Mouse (Mus musculus) heart, adult 18-20 months (tissue): Measurements from ENCODE around the gene Sigmar1. TPM values are rescaled to one million over a fixed set of nuclear protein-coding genes. Genes with fewer than 3 reads are reported as not detected.
"Not testable (repeated sequence)": the region's sequence is repeated elsewhere in the genome, so short reads cannot be mapped to it uniquely, and the experiment has no call there.

Experiments used
- DNase-seq, 2 experiments: peaks; one replicate each; pipeline ENCODE4 v3.0.0; 2021 to 2022; ENCODE audit warnings: mixed read lengths in 1 of 2
- long read RNA-seq, 2 experiments: library from polyadenylated mRNA; stranded (forward); transcript quantifications; one replicate each; pipeline ENCODE4 v2.0.0; 2021
- total RNA-seq, 2 experiments: library from RNA; stranded (reverse); gene quantifications; 2 replicates each; pipeline ENCODE4 v1.2.3; 2021

The Sigmar1 gene
- total RNA-seq, result 10 to 100 TPM; 17.8 to 20.9 TPM
- long read RNA-seq, experiment 1, transcript Sigmar1-201 (4 exons, 1,640 nt), result major isoform, 18 of 27 reads
- long read RNA-seq, experiment 1, partial matches to known transcripts, result 3 of 27 reads
- long read RNA-seq, experiment 1, other reads (novel, unspliced or antisense), result 5 of 27 reads
- long read RNA-seq, experiment 2, transcript Sigmar1-201 (4 exons, 1,640 nt), result major isoform, 10 of 18 reads
- long read RNA-seq, experiment 2, partial matches to known transcripts, result 1 of 18 reads
- long read RNA-seq, experiment 2, other reads (novel, unspliced or antisense), result 3 of 18 reads

DNA sequence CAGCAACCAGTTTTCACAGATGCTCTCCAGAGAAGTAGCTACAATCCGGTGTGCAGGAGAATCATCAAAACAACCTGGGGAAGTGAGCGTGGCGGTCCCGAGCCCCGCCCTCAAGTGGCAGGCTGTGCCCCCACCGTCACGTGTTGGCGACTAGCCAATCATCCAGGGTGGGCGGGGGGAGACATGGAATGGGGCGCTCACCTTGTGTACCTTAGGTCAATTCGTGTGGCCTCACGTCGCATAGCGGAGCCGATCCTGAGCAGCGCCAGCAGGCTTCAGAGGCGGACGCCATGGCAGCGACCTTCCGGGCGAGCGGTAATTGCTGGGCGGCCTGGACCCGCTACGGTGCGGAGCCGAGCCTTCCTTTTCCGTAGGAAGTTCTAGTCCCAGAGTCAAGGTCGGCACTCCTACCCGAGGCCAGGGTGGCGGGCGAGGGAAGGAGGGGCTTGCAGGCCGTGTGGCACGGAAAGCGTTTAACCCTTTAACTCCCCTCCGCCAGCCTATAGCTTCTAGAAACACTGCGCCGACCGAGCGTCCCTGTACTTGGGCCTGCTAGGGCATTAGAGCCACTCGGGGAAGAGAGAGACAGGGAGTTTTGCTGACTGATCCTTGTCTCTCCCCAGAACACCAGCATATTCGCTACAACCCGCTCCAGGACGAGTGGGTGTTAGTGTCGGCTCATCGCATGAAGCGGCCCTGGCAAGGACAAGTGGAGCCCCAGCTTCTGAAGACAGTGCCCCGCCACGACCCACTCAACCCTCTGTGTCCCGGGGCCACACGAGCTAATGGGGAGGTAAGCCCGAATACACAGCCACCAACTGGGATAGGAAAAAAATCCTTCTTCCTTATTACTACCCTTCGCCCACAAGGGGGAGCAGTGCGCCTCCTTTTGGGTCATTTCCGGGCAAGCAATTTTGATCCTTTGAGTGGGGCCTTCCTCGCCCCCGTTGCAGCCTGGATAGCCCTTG, at the start of gene Sigmar1:
Sigmar1 (minus strand) TSS at position 820 of the 968 bp plus-strand sequence.
- DNase-seq, result peak; percentile 90 to 93

GRCm38 (mm10) chr4:41783197-41783596, 27.2 kb upstream of the Sigmar1 start:
- not testable (repeated sequence) for DNase-seq

GRCm38 (mm10) chr4:41782711-41783110, 26.8 kb upstream of the Sigmar1 start:
- DNase-seq, result not testable (repeated sequence)

GRCm38 (mm10) chr4:41781748-41782485, 26.0 kb upstream of the Sigmar1 start:
- DNase-seq, result not testable (repeated sequence)

GRCm38 (mm10) chr4:41781271-41781670, 25.3 kb upstream of the Sigmar1 start:
- not testable (repeated sequence) for DNase-seq

DNA sequence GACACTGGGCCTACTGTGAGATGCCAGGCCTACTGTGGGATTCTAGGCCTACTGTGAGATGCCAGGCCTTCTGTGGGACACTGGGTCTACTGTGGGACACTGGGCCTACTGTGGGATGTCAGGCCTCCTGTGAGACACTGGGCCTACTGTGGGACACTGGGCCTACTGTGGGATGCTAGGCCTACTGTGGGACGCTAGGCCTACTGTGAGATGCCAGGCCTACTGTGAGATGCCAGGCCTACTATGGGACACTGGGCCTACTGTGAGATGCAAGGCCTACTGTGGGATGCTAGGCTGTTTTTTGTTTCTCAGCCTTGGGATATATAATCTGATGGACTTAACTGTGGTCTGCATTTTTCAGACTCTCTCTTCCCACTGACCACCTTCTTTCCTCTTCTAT, 19.9 kb upstream of the Sigmar1 start:
- DNase-seq, result not testable (repeated sequence)

- not testable (repeated sequence) for DNase-seq
Measured at GRCm38 (mm10) chr4:41774506-41774905, 18.5 kb upstream of the Sigmar1 start.

DNA sequence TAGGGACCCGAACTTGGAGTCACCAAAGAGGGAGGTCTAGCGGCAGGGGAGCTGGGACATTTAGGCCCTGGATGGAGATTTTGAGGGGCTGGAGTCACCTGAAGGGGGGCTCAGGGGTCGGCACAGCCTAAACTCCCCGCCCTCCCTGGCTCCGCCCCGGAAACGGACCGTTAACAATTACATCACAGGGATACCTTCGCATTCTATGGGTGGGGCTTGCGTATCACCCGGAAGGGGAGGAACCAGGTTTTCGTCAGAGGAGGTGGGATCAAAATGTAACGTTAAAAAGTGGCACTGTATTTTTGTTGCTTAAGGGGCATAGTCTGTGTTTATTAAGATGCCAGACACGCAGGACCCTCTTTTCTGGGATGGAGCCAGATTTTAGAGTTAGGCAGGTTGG, 18.0 kb upstream of the Sigmar1 start, which contains the start of gene Ccl27a:
Ccl27a (minus strand) TSS at position 246 of the 400 bp plus-strand sequence.
- peak; percentile 85 for DNase-seq

GRCm38 (mm10) chr4:41773502-41773901, 17.5 kb upstream of the Sigmar1 start:
- peak; percentile 83 for DNase-seq

GRCm38 (mm10) chr4:41772946-41773345, 17.0 kb upstream of the Sigmar1 start:
- not testable (repeated sequence) for DNase-seq

- not testable (repeated sequence) for DNase-seq
Measured at GRCm38 (mm10) chr4:41767301-41767700, 11.3 kb upstream of the Sigmar1 start.

GRCm38 (mm10) chr4:41763176-41763575, 7.2 kb upstream of the Sigmar1 start:
- not testable (repeated sequence) for DNase-seq

DNA sequence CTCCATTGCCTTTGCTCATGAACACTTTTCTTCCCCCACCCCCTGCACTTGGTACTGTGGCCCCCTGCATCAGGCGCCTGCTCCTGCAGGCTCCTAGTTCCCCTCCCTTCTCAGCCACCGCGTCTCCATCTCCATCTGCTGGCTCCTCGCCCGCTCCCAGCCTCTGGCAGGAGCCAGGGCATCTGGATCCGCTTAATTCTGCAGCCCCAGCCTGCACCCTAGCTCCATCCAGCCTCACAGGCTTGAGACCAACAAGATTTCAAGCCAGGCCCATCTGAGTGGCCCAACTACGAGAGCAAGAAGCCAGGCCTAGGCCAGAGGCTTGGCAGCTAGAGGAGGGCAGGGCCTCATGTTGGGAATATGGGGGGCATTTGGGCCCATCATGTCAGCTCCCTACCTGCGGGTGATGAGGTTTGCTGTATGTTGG, 6.7 kb upstream of the Sigmar1 start:
- peak; percentile 72 to 79 for DNase-seq

- no peak for DNase-seq
Measured at GRCm38 (mm10) chr4:41762099-41762687, 6.2 kb upstream of the Sigmar1 start.

GRCm38 (mm10) chr4:41761680-41762079, 5.7 kb upstream of the Sigmar1 start:
- DNase-seq, result no peak

- no peak for DNase-seq
Measured at GRCm38 (mm10) chr4:41760911-41761310, 5.0 kb upstream of the Sigmar1 start.

GRCm38 (mm10) chr4:41760288-41760721, 4.3 kb upstream of the Sigmar1 start:
- peak; percentile 93 to 98 for DNase-seq

DNA sequence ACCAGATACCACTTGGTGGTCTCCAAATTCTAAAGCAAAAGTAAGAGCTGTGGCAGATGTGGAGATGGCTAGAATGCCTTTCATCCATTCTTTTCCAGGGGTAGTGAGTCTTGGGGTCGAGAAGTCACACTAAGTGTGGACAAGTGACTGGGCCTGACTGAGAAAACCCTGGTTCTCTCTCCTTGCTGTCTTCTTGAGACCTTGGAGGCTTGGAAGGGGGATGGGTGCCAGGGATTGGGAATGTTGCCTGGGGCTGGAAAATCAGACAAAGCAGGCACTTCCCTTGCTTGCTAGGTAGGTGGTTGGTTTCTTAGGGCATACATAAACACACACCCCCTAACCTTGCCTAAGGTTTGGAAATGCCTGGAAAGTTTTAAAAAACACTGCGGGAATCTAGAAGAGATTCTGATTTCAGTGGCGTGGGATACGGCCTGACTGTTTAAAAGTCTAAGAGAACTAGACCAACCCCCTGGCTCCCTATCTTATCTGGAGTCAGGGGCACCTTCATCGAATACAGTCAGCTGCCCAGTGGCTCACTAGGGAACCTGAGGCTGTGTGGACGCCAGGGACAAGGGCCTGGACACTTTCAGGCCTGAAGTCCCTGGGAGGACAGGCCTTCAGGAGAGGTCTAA, 3.8 kb upstream of the Sigmar1 start:
- no peak for DNase-seq

DNA sequence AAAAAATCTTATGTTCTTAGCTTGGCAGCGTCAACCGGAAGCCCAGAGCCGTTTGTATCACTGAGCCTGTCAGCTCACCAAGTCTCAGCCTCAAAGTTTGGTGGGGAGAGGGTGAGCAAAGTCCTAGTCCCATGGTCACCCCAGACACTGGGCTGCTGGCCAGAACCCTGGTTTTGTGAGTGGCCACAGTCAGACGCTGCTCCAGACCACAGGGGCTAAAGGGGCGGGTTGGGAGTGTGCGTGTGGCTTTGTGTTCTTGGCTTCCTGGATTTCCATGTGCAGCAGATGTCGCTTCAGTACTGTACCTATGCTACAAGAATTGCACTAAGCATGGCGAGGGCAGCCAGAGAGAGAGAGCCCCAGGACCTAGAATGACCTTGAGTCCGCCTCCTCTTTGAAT, 3.2 kb upstream of the Sigmar1 start:
- DNase-seq, result no peak

DNA sequence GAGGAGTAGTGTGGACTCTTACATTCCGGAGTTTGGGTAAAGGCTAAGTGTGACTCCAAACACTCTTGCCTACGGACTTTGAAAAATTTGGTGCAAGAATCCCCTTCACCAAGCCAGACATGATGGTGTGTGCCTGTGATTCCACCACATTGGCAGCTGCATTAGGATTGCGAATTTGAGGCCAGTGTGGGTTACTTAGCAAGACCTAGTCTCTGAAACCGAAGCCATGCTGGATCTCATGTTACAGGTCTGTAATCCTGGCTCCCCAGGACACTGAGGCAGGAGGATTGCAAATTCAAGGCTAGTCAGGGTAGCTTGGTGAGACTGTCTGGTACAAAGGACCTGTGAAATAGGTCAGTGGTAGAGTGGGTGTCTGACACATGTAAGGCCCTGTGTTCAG, 2.7 kb upstream of the Sigmar1 start:
- DNase-seq, result no peak

GRCm38 (mm10) chr4:41758021-41758420, 2.1 kb upstream of the Sigmar1 start:
- DNase-seq, result no peak
